Mouse (Mus musculus): ENCODE data around the gene Btk. TPM values are rescaled to one million over a fixed set of nuclear protein-coding genes. Genes with fewer than 3 reads are reported as not detected.

Btk gene
- polyA plus RNA-seq, 1 experiment: 0.20 TPM

- H3K4me3 ChIP-seq (ENCODE audit: control insufficient read depth, low read depth, low read length): no peak overlapping the region
- H3K36me3 ChIP-seq (ENCODE audit: control insufficient read depth, insufficient read depth, low read length): no peaks in the 10 kb centered on the region
- H3K27ac ChIP-seq (ENCODE audit: control insufficient read depth, insufficient read depth, low read depth, low read length): no peak overlapping the region
- TF ChIP-seq POLR2A (IDR thresholded peaks at IDR 0.05; ENCODE audit: control insufficient read depth, low read depth, low read length) (no peak), CTCF (IDR thresholded peaks at IDR 0.05; ENCODE audit: control insufficient read depth, insufficient read depth, insufficient replicate concordance, low read depth, low read length) (no peak)
- H3K27me3 ChIP-seq (ENCODE audit: control insufficient read depth, insufficient read depth, low read length): no peaks in the 10 kb centered on the region
- H3K4me1 ChIP-seq (ENCODE audit: control insufficient read depth, insufficient read depth, low read length): peaks cover 5% of the 10 kb centered on the region
These were observed 2.7 kb downstream of the Btk start for GRCm38 (mm10) chrX:134580528-134581305.

GRCm38 (mm10) chrX:134577896-134578295 lies 5.5 kb downstream of the Btk start:
- Histone ChIP-seq H3K27me3 (ENCODE audit: control insufficient read depth, insufficient read depth, low read length) (no peaks in the 10 kb centered on the region), H3K4me3 (ENCODE audit: control insufficient read depth, low read depth, low read length) (no peak overlapping the region), H3K4me1 (ENCODE audit: control insufficient read depth, insufficient read depth, low read length) (peaks cover 2% of the 10 kb centered on the region), H3K27ac (ENCODE audit: control insufficient read depth, insufficient read depth, low read depth, low read length) (no peak overlapping the region), H3K36me3 (ENCODE audit: control insufficient read depth, insufficient read depth, low read length) (no peaks in the 10 kb centered on the region)
- TF ChIP-seq POLR2A (IDR thresholded peaks at IDR 0.05; ENCODE audit: control insufficient read depth, low read depth, low read length) (no peak), CTCF (IDR thresholded peaks at IDR 0.05; ENCODE audit: control insufficient read depth, insufficient read depth, insufficient replicate concordance, low read depth, low read length) (no peak)

GRCm38 (mm10) chrX:134566536-134567222 lies 16.7 kb downstream of the Btk start:
- no peaks in the 10 kb centered on the region for H3K36me3 ChIP-seq (ENCODE audit: control insufficient read depth, insufficient read depth, low read length)
- no peaks in the 10 kb centered on the region for H3K4me1 ChIP-seq (ENCODE audit: control insufficient read depth, insufficient read depth, low read length)
- TF ChIP-seq POLR2A (IDR thresholded peaks at IDR 0.05; ENCODE audit: control insufficient read depth, low read depth, low read length) (no peak), CTCF (IDR thresholded peaks at IDR 0.05; ENCODE audit: control insufficient read depth, insufficient read depth, insufficient replicate concordance, low read depth, low read length) (no peak)
- no peak overlapping the region for H3K4me3 ChIP-seq (ENCODE audit: control insufficient read depth, low read depth, low read length)
- H3K27ac ChIP-seq (ENCODE audit: control insufficient read depth, insufficient read depth, low read depth, low read length): no peak overlapping the region
- no peaks in the 10 kb centered on the region for H3K27me3 ChIP-seq (ENCODE audit: control insufficient read depth, insufficient read depth, low read length)

GRCm38 (mm10) chrX:134564326-134564725 lies 19.0 kb downstream of the Btk start:
- no peaks in the 10 kb centered on the region for H3K27me3 ChIP-seq (ENCODE audit: control insufficient read depth, insufficient read depth, low read length)
- no peak overlapping the region for H3K27ac ChIP-seq (ENCODE audit: control insufficient read depth, insufficient read depth, low read depth, low read length)
- H3K4me3 ChIP-seq (ENCODE audit: control insufficient read depth, low read depth, low read length): no peak overlapping the region
- TF ChIP-seq POLR2A (IDR thresholded peaks at IDR 0.05; ENCODE audit: control insufficient read depth, low read depth, low read length) (no peak), CTCF (IDR thresholded peaks at IDR 0.05; ENCODE audit: control insufficient read depth, insufficient read depth, insufficient replicate concordance, low read depth, low read length) (no peak)
- H3K4me1 ChIP-seq (ENCODE audit: control insufficient read depth, insufficient read depth, low read length): no peaks in the 10 kb centered on the region
- no peaks in the 10 kb centered on the region for H3K36me3 ChIP-seq (ENCODE audit: control insufficient read depth, insufficient read depth, low read length)

DNA sequence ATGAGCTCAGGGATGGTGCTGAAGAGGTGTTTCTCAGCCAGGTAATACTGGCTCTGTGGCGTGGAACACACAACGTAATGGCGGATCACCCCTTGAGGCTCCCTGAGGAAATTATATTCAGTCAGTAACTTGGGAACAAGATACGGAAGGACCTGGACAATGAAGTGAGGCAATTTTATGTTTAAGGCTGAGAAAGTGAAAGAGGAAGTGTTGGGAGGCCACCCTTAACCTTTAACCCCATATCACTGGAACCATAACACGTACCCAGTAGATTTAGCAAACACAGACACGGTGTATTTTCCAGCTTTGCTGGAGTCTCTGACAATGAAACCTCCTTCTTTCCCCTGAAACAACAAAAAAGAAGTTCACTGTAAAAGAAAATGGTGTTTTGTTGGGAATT lies 28.9 kb downstream of the Btk start:
- TF ChIP-seq POLR2A (IDR thresholded peaks at IDR 0.05; ENCODE audit: control insufficient read depth, low read depth, low read length): no peak
- TF ChIP-seq CTCF (IDR thresholded peaks at IDR 0.05; ENCODE audit: control insufficient read depth, insufficient read depth, insufficient replicate concordance, low read depth, low read length): no peak
- Histone ChIP-seq H3K4me3 (ENCODE audit: control insufficient read depth, low read depth, low read length) (no peak overlapping the region), H3K4me1 (ENCODE audit: control insufficient read depth, insufficient read depth, low read length) (no peaks in the 10 kb centered on the region), H3K27me3 (ENCODE audit: control insufficient read depth, insufficient read depth, low read length) (no peaks in the 10 kb centered on the region), H3K27ac (ENCODE audit: control insufficient read depth, insufficient read depth, low read depth, low read length) (no peak overlapping the region), H3K36me3 (ENCODE audit: control insufficient read depth, insufficient read depth, low read length) (no peaks in the 10 kb centered on the region)

DNA sequence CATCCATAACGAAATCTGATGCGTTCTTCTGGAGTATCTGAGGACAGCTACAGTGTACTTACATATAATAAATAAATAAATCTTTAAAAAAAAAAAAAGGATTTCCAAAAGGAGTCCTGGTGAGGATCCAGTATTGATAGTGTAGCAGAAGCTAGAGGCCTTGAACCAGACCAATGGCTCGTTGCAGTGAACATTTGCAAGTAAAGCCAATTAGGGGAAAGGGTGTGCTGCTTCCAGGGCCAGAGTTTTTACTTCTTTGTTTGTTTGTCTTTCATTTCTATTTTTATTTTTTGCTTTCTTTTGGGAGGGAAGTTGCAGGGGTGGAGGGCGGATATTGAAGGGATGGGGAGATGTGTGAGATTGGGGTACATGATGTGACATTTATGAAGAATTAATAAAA lies 30.0 kb downstream of the Btk start:
- TF ChIP-seq POLR2A (IDR thresholded peaks at IDR 0.05; ENCODE audit: control insufficient read depth, low read depth, low read length): no peak
- TF ChIP-seq CTCF (IDR thresholded peaks at IDR 0.05; ENCODE audit: control insufficient read depth, insufficient read depth, insufficient replicate concordance, low read depth, low read length): no peak

GRCm38 (mm10) chrX:134550903-134551302 lies 32.5 kb downstream of the Btk start:
- Histone ChIP-seq H3K36me3 (ENCODE audit: control insufficient read depth, insufficient read depth, low read length) (no peaks in the 10 kb centered on the region), H3K27me3 (ENCODE audit: control insufficient read depth, insufficient read depth, low read length) (no peaks in the 10 kb centered on the region), H3K4me3 (ENCODE audit: control insufficient read depth, low read depth, low read length) (no peak overlapping the region), H3K27ac (ENCODE audit: control insufficient read depth, insufficient read depth, low read depth, low read length) (no peak overlapping the region), H3K4me1 (ENCODE audit: control insufficient read depth, insufficient read depth, low read length) (no peaks in the 10 kb centered on the region)
- TF ChIP-seq CTCF (IDR thresholded peaks at IDR 0.05; ENCODE audit: control insufficient read depth, insufficient read depth, insufficient replicate concordance, low read depth, low read length): no peak

More for the DNA sequence above, 30.0 kb downstream of the Btk start:
- H3K27me3 ChIP-seq (ENCODE audit: control insufficient read depth, insufficient read depth, low read length): no peaks in the 10 kb centered on the region
- H3K27ac ChIP-seq (ENCODE audit: control insufficient read depth, insufficient read depth, low read depth, low read length): no peak overlapping the region
- no peaks in the 10 kb centered on the region for H3K36me3 ChIP-seq (ENCODE audit: control insufficient read depth, insufficient read depth, low read length)
- no peak overlapping the region for H3K4me3 ChIP-seq (ENCODE audit: control insufficient read depth, low read depth, low read length)
- no peaks in the 10 kb centered on the region for H3K4me1 ChIP-seq (ENCODE audit: control insufficient read depth, insufficient read depth, low read length)

Data from testis, adult 2 months (tissue).